Mouse (Mus musculus): ENCODE results near the gene Pdzd2. TPM values are rescaled to one million over a fixed set of nuclear protein-coding genes. Genes with fewer than 3 reads are reported as not detected.

Pdzd2 gene
- polyA plus RNA-seq, 1 experiment from 2014 or later = 27.0 TPM

- Histone ChIP-seq H3K36me3 (ENCODE audit: control insufficient read depth, insufficient read depth, low read length) (no peaks in the 10 kb centered on the region), H3K27me3 (ENCODE audit: control insufficient read depth, insufficient read depth, low read length) (no peaks in the 10 kb centered on the region), H3K9me3 (replicated peaks; ENCODE audit: control insufficient read depth, low read length) (no peaks in the 10 kb centered on the region), H3K4me3 (replicated peaks; ENCODE audit: low read length) (no peak overlapping the region), H3K9ac (ENCODE audit: low read length) (no peak overlapping the region), H3K4me1 (ENCODE audit: control insufficient read depth, insufficient read depth, low read length) (peaks cover 24% of the 10 kb centered on the region), H3K4me2 (ENCODE audit: low read depth, low read length) (no peak overlapping the region), H3K27ac (ENCODE audit: low read length) (peak overlapping the region; percentile 32; the same call in 1 of the 2 replicates)
- no peak for ATAC-seq (ENCODE audit: insufficient read depth, low FRiP score)
Observed at GRCm38 (mm10) chr15:12432879-12433278, 306.8 kb downstream of the Pdzd2 start.

- H3K27ac ChIP-seq (ENCODE audit: low read length) = peak overlapping the region; percentile 32; the same call in 1 of the 2 replicates
- no peak overlapping the region for H3K4me3 ChIP-seq (replicated peaks; ENCODE audit: low read length)
- 63% methylated on average over 1 of the region's 1 CpGs for WGBS
- H3K4me1 ChIP-seq (ENCODE audit: control insufficient read depth, insufficient read depth, low read length) = peaks cover 24% of the 10 kb centered on the region
- no peaks in the 10 kb centered on the region for H3K27me3 ChIP-seq (ENCODE audit: control insufficient read depth, insufficient read depth, low read length)
- no peak for ATAC-seq (ENCODE audit: insufficient read depth, low FRiP score)
- H3K4me2 ChIP-seq (ENCODE audit: low read depth, low read length) = no peak overlapping the region
- no peak overlapping the region for H3K9ac ChIP-seq (ENCODE audit: low read length)
- no peaks in the 10 kb centered on the region for H3K9me3 ChIP-seq (replicated peaks; ENCODE audit: control insufficient read depth, low read length)
- H3K36me3 ChIP-seq (ENCODE audit: control insufficient read depth, insufficient read depth, low read length) = no peaks in the 10 kb centered on the region
Observed at GRCm38 (mm10) chr15:12432320-12432719, 307.4 kb downstream of the Pdzd2 start.

GRCm38 (mm10) chr15:12431684-12432083, 308.0 kb downstream of the Pdzd2 start:
- Histone ChIP-seq H3K27ac (ENCODE audit: low read length) (0 out of 2 replicates have a peak overlapping the region, but pooled peaks have one; percentile 0), H3K9ac (ENCODE audit: low read length) (no peak overlapping the region), H3K4me2 (ENCODE audit: low read depth, low read length) (no peak overlapping the region), H3K4me3 (replicated peaks; ENCODE audit: low read length) (no peak overlapping the region), H3K4me1 (ENCODE audit: control insufficient read depth, insufficient read depth, low read length) (peaks cover 24% of the 10 kb centered on the region), H3K27me3 (ENCODE audit: control insufficient read depth, insufficient read depth, low read length) (no peaks in the 10 kb centered on the region), H3K9me3 (replicated peaks; ENCODE audit: control insufficient read depth, low read length) (no peaks in the 10 kb centered on the region), H3K36me3 (ENCODE audit: control insufficient read depth, insufficient read depth, low read length) (no peaks in the 10 kb centered on the region)
- ATAC-seq (ENCODE audit: insufficient read depth, low FRiP score) = no peak
- WGBS = 39% methylated on average over 7 of the region's 7 CpGs

- H3K4me3 ChIP-seq (replicated peaks; ENCODE audit: low read length) = no peak overlapping the region
- H3K4me1 ChIP-seq (ENCODE audit: control insufficient read depth, insufficient read depth, low read length) = peaks cover 24% of the 10 kb centered on the region
- no peak overlapping the region for H3K9ac ChIP-seq (ENCODE audit: low read length)
- no peaks in the 10 kb centered on the region for H3K9me3 ChIP-seq (replicated peaks; ENCODE audit: control insufficient read depth, low read length)
- H3K27me3 ChIP-seq (ENCODE audit: control insufficient read depth, insufficient read depth, low read length) = no peaks in the 10 kb centered on the region
- no peak overlapping the region for H3K27ac ChIP-seq (ENCODE audit: low read length)
- H3K4me2 ChIP-seq (ENCODE audit: low read depth, low read length) = no peak overlapping the region
- ATAC-seq (ENCODE audit: insufficient read depth, low FRiP score) = no peak
- WGBS = 85% methylated on average over 3 of the region's 3 CpGs
- H3K36me3 ChIP-seq (ENCODE audit: control insufficient read depth, insufficient read depth, low read length) = no peaks in the 10 kb centered on the region
Observed at GRCm38 (mm10) chr15:12431188-12431587, 308.5 kb downstream of the Pdzd2 start.

- Histone ChIP-seq H3K9ac (ENCODE audit: low read length) (no peak overlapping the region), H3K9me3 (replicated peaks; ENCODE audit: control insufficient read depth, low read length) (no peaks in the 10 kb centered on the region), H3K36me3 (ENCODE audit: control insufficient read depth, insufficient read depth, low read length) (no peaks in the 10 kb centered on the region), H3K4me2 (ENCODE audit: low read depth, low read length) (no peak overlapping the region), H3K27ac (ENCODE audit: low read length) (no peak overlapping the region), H3K4me1 (ENCODE audit: control insufficient read depth, insufficient read depth, low read length) (peaks cover 24% of the 10 kb centered on the region), H3K27me3 (ENCODE audit: control insufficient read depth, insufficient read depth, low read length) (no peaks in the 10 kb centered on the region), H3K4me3 (replicated peaks; ENCODE audit: low read length) (no peak overlapping the region)
- WGBS = 59% methylated on average over 4 of the region's 4 CpGs
- ATAC-seq (ENCODE audit: insufficient read depth, low FRiP score) = no peak
Observed at GRCm38 (mm10) chr15:12430670-12431069, 309.1 kb downstream of the Pdzd2 start.

- WGBS = 62% methylated on average over 7 of the region's 7 CpGs
- no peaks in the 10 kb centered on the region for H3K36me3 ChIP-seq (ENCODE audit: control insufficient read depth, insufficient read depth, low read length)
- no peak for ATAC-seq (ENCODE audit: insufficient read depth, low FRiP score)
- H3K4me1 ChIP-seq (ENCODE audit: control insufficient read depth, insufficient read depth, low read length) = peaks cover 23% of the 10 kb centered on the region
- H3K9ac ChIP-seq (ENCODE audit: low read length) = no peak overlapping the region
- H3K9me3 ChIP-seq (replicated peaks; ENCODE audit: control insufficient read depth, low read length) = no peaks in the 10 kb centered on the region
- H3K4me2 ChIP-seq (ENCODE audit: low read depth, low read length) = no peak overlapping the region
- no peaks in the 10 kb centered on the region for H3K27me3 ChIP-seq (ENCODE audit: control insufficient read depth, insufficient read depth, low read length)
- H3K4me3 ChIP-seq (replicated peaks; ENCODE audit: low read length) = no peak overlapping the region
- peak overlapping the region; percentile 40 for H3K27ac ChIP-seq (ENCODE audit: low read length)
Observed at GRCm38 (mm10) chr15:12429572-12430431, 309.9 kb downstream of the Pdzd2 start.

GRCm38 (mm10) chr15:12427818-12428217, 311.9 kb downstream of the Pdzd2 start:
- Histone ChIP-seq H3K4me1 (ENCODE audit: control insufficient read depth, insufficient read depth, low read length) (peaks cover 9% of the 10 kb centered on the region), H3K9ac (ENCODE audit: low read length) (no peak overlapping the region), H3K27me3 (ENCODE audit: control insufficient read depth, insufficient read depth, low read length) (no peaks in the 10 kb centered on the region), H3K4me3 (replicated peaks; ENCODE audit: low read length) (no peak overlapping the region), H3K27ac (ENCODE audit: low read length) (no peak overlapping the region), H3K9me3 (replicated peaks; ENCODE audit: control insufficient read depth, low read length) (no peaks in the 10 kb centered on the region), H3K36me3 (ENCODE audit: control insufficient read depth, insufficient read depth, low read length) (no peaks in the 10 kb centered on the region), H3K4me2 (ENCODE audit: low read depth, low read length) (no peak overlapping the region)
- 67% methylated on average over 6 of the region's 6 CpGs for WGBS
- no peak for ATAC-seq (ENCODE audit: insufficient read depth, low FRiP score)

GRCm38 (mm10) chr15:12426342-12426741, 313.4 kb downstream of the Pdzd2 start:
- peak overlapping the region; percentile 88 for H3K27ac ChIP-seq (ENCODE audit: low read length)
- no peak overlapping the region; the same call in 1 of the 2 replicates for H3K4me2 ChIP-seq (ENCODE audit: low read depth, low read length)

GRCm38 (mm10) chr15:12425049-12425627, 314.6 kb downstream of the Pdzd2 start:
- no peaks in the 10 kb centered on the region for H3K27me3 ChIP-seq (ENCODE audit: control insufficient read depth, insufficient read depth, low read length)
- H3K9me3 ChIP-seq (replicated peaks; ENCODE audit: control insufficient read depth, low read length) = no peaks in the 10 kb centered on the region
- H3K36me3 ChIP-seq (ENCODE audit: control insufficient read depth, insufficient read depth, low read length) = no peaks in the 10 kb centered on the region
- no peak overlapping the region for H3K9ac ChIP-seq (ENCODE audit: low read length)
- H3K4me2 ChIP-seq (ENCODE audit: low read depth, low read length) = no peak overlapping the region
- no peak for ATAC-seq (ENCODE audit: insufficient read depth, low FRiP score)
- 52% methylated on average over 13 of the region's 13 CpGs for WGBS
- no peaks in the 10 kb centered on the region; the same call in 1 of the 2 replicates for H3K4me1 ChIP-seq (ENCODE audit: control insufficient read depth, insufficient read depth, low read length)
- no peak overlapping the region for H3K4me3 ChIP-seq (replicated peaks; ENCODE audit: low read length)
- peak overlapping the region; percentile 75 for H3K27ac ChIP-seq (ENCODE audit: low read length)

More at GRCm38 (mm10) chr15:12426342-12426741, 313.4 kb downstream of the Pdzd2 start:
- 64% methylated on average over 6 of the region's 6 CpGs for WGBS
- Histone ChIP-seq H3K9me3 (replicated peaks; ENCODE audit: control insufficient read depth, low read length) (no peaks in the 10 kb centered on the region), H3K27me3 (ENCODE audit: control insufficient read depth, insufficient read depth, low read length) (no peaks in the 10 kb centered on the region), H3K4me1 (ENCODE audit: control insufficient read depth, insufficient read depth, low read length) (peaks cover 4% of the 10 kb centered on the region; the same call in 1 of the 2 replicates), H3K36me3 (ENCODE audit: control insufficient read depth, insufficient read depth, low read length) (no peaks in the 10 kb centered on the region), H3K9ac (ENCODE audit: low read length) (no peak overlapping the region), H3K4me3 (replicated peaks; ENCODE audit: low read length) (no peak overlapping the region)
- peak; percentile 75; the same call in 1 of the 2 replicates for ATAC-seq (ENCODE audit: insufficient read depth, low FRiP score)

Measured in stomach, embryonic 16.5 days (tissue).